Mouse (Mus musculus): ENCODE results near the gene Hs6st2. TPM values are rescaled to one million over a fixed set of nuclear protein-coding genes. Genes with fewer than 3 reads are reported as not detected.

Gene Hs6st2
- polyA plus RNA-seq, 1 experiment from 2014 or later, result 31.1 TPM

GRCm38 (mm10) chrX:51539626-51540025 lies 142.0 kb downstream of the Hs6st2 start:
- no peaks in the 10 kb centered on the region for H3K27me3 ChIP-seq
- no peaks in the 10 kb centered on the region for H3K36me3 ChIP-seq (ENCODE audit: poor library complexity, severe bottlenecking)
- ATAC-seq, result no peak; the same call in 1 of the 2 replicates
- H3K4me2 ChIP-seq, result no peak overlapping the region
- WGBS, result 75% methylated on average over 5 of the region's 5 CpGs
- H3K4me1 ChIP-seq, result no peaks in the 10 kb centered on the region
- H3K27ac ChIP-seq, result no peak overlapping the region
- H3K4me3 ChIP-seq, result no peak overlapping the region
- H3K9me3 ChIP-seq (replicated peaks), result no peaks in the 10 kb centered on the region
- no peak overlapping the region for H3K9ac ChIP-seq

DNA sequence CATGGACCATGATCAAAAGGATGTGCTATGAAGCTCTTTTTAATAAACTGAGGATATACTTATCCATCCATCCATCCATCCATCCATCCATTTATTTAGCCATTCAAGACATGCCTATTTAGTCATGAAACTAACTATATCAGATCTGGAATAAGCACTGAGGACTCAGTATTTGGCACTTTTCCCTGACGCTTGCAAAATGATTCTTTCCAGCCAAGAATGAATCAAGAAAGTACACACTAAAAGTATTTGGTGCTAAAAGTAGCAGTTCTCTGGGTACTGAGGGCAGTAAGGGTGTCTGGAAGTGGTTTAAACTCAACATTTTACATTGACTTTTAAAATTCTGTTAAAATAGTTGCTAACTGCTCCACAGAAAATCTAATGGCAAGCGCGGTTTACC lies 144.6 kb downstream of the Hs6st2 start:
- no peak overlapping the region for H3K9ac ChIP-seq

GRCm38 (mm10) chrX:51535226-51535625 lies 146.4 kb downstream of the Hs6st2 start:
- no peak for ATAC-seq
- H3K4me2 ChIP-seq, result no peak overlapping the region
- H3K9me3 ChIP-seq (replicated peaks), result no peaks in the 10 kb centered on the region
- no peaks in the 10 kb centered on the region for H3K27me3 ChIP-seq
- H3K4me1 ChIP-seq, result no peaks in the 10 kb centered on the region
- H3K36me3 ChIP-seq (ENCODE audit: poor library complexity, severe bottlenecking), result no peaks in the 10 kb centered on the region
- H3K4me3 ChIP-seq, result no peak overlapping the region
- no peak overlapping the region for H3K27ac ChIP-seq
- 93% methylated on average over 6 of the region's 6 CpGs for WGBS
- H3K9ac ChIP-seq, result no peak overlapping the region

More for the DNA sequence above, 144.6 kb downstream of the Hs6st2 start:
- no peak for ATAC-seq
- Histone ChIP-seq H3K9me3 (replicated peaks) (no peaks in the 10 kb centered on the region), H3K4me3 (no peak overlapping the region), H3K27me3 (no peaks in the 10 kb centered on the region), H3K36me3 (ENCODE audit: poor library complexity, severe bottlenecking) (no peaks in the 10 kb centered on the region), H3K27ac (no peak overlapping the region), H3K4me2 (no peak overlapping the region), H3K4me1 (no peaks in the 10 kb centered on the region)
- 94% methylated on average over 3 of the region's 3 CpGs for WGBS

DNA sequence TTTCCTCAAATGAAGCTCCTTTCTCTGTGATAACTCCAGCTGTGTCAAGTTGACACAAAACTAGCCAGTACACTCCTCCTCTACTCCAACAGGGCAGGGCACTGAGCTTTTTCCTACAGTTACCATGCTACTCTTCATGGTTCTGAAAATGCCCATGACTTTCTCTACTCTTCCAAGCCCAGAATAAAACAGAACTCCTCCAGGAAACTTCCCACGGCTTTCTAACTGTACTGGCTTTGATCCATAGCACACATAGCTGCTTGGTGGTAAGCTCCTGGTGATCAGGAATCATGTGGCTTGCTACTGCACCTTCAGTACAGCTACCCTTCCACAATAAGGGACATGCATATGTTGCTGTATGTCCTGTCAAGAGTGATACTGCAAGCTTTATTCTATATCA lies 150.5 kb downstream of the Hs6st2 start:
- no peak overlapping the region for H3K4me3 ChIP-seq
- H3K9ac ChIP-seq, result no peak overlapping the region
- H3K9me3 ChIP-seq (replicated peaks), result no peaks in the 10 kb centered on the region
- H3K36me3 ChIP-seq (ENCODE audit: poor library complexity, severe bottlenecking), result no peaks in the 10 kb centered on the region
- no peaks in the 10 kb centered on the region for H3K27me3 ChIP-seq
- H3K4me1 ChIP-seq, result no peaks in the 10 kb centered on the region
- no peak overlapping the region for H3K27ac ChIP-seq
- WGBS, result 87% methylated on average over 1 of the region's 1 CpGs
- ATAC-seq, result no peak
- no peak overlapping the region for H3K4me2 ChIP-seq

DNA sequence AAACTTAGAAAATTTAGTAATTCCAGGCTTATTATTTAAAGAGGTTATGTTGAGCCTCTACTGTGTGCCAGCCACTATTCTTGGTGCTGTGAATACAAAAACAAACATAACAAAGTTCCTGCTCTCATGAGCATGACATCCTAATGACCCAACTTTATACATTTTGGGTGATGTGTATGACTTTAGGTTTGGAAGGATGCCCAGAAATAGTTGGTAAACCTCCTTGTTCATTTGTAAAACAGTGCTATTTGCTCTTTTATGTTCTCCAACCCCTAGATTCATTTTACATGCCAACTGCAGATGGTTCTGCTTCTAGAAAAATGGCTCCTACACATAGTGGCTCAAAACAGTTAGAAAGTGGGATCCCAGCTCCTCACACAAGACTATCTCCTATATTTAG lies 153.1 kb downstream of the Hs6st2 start:
- Histone ChIP-seq H3K9ac (no peak overlapping the region), H3K9me3 (replicated peaks) (no peaks in the 10 kb centered on the region), H3K27ac (no peak overlapping the region), H3K36me3 (ENCODE audit: poor library complexity, severe bottlenecking) (no peaks in the 10 kb centered on the region), H3K27me3 (no peaks in the 10 kb centered on the region), H3K4me2 (no peak overlapping the region), H3K4me3 (no peak overlapping the region), H3K4me1 (no peaks in the 10 kb centered on the region)
- ATAC-seq, result no peak

- no peaks in the 10 kb centered on the region for H3K4me1 ChIP-seq
- H3K9me3 ChIP-seq (replicated peaks), result no peaks in the 10 kb centered on the region
- ATAC-seq, result no peak
- H3K27ac ChIP-seq, result no peak overlapping the region
- H3K4me2 ChIP-seq, result no peak overlapping the region
- H3K9ac ChIP-seq, result no peak overlapping the region
- no peaks in the 10 kb centered on the region for H3K27me3 ChIP-seq
- H3K4me3 ChIP-seq, result no peak overlapping the region
- 31% methylated on average over 1 of the region's 1 CpGs for WGBS
- no peaks in the 10 kb centered on the region for H3K36me3 ChIP-seq (ENCODE audit: poor library complexity, severe bottlenecking)
These were observed 166.8 kb downstream of the Hs6st2 start for GRCm38 (mm10) chrX:51514831-51515230.

- no peak overlapping the region for H3K27ac ChIP-seq
- no peak overlapping the region for H3K4me3 ChIP-seq
- no peaks in the 10 kb centered on the region for H3K27me3 ChIP-seq
- H3K9me3 ChIP-seq (replicated peaks), result no peaks in the 10 kb centered on the region
- no peak overlapping the region for H3K9ac ChIP-seq
- H3K4me2 ChIP-seq, result no peak overlapping the region
- H3K36me3 ChIP-seq (ENCODE audit: poor library complexity, severe bottlenecking), result no peaks in the 10 kb centered on the region
- no peak for ATAC-seq
- peaks cover 6% of the 10 kb centered on the region; the same call in 1 of the 2 replicates for H3K4me1 ChIP-seq
- 46% methylated on average over 4 of the region's 4 CpGs for WGBS
These were observed 175.1 kb downstream of the Hs6st2 start for GRCm38 (mm10) chrX:51506526-51506925.

DNA sequence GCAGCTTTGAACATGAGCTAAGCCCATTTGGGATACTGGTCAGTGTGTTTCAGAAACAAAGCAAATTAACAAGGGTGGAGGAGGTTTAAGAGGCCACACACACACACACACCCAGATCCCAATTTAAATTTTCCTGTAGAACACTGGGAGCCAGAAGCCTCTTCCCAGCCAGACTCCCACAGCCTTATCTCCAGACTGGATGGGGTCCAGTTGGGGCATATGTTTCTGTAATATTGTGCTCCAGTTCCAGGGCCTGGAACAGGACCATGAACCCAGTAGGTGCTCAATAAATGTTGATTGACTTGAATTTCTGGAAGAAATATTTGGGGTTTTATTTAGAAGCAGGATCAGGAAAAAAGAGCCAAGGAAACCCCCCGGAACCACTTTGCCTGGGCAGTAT lies 176.0 kb downstream of the Hs6st2 start:
- WGBS, result 71% methylated on average over 1 of the region's 1 CpGs
- Histone ChIP-seq H3K9me3 (replicated peaks) (no peaks in the 10 kb centered on the region), H3K27me3 (no peaks in the 10 kb centered on the region), H3K4me1 (peaks cover 6% of the 10 kb centered on the region; the same call in 1 of the 2 replicates), H3K9ac (no peak overlapping the region), H3K36me3 (ENCODE audit: poor library complexity, severe bottlenecking) (no peaks in the 10 kb centered on the region), H3K4me2 (no peak overlapping the region), H3K4me3 (no peak overlapping the region), H3K27ac (no peak overlapping the region)
- no peak for ATAC-seq

GRCm38 (mm10) chrX:51503781-51504471 lies 177.7 kb downstream of the Hs6st2 start:
- no peaks in the 10 kb centered on the region for H3K36me3 ChIP-seq (ENCODE audit: poor library complexity, severe bottlenecking)
- no peaks in the 10 kb centered on the region for H3K9me3 ChIP-seq (replicated peaks)
- H3K9ac ChIP-seq, result no peak overlapping the region
- no peak overlapping the region for H3K4me3 ChIP-seq
- no peak overlapping the region for H3K4me2 ChIP-seq
- H3K4me1 ChIP-seq, result peaks cover 6% of the 10 kb centered on the region; the same call in 1 of the 2 replicates
- 26% methylated on average over 7 of the region's 7 CpGs for WGBS
- peak; percentile 78; the same call in 1 of the 2 replicates for ATAC-seq
- H3K27me3 ChIP-seq, result no peaks in the 10 kb centered on the region
- H3K27ac ChIP-seq, result no peak overlapping the region

GRCm38 (mm10) chrX:51497831-51498230 lies 183.8 kb downstream of the Hs6st2 start:
- 31% methylated on average over 1 of the region's 1 CpGs for WGBS
- no peak for ATAC-seq
- Histone ChIP-seq H3K27ac (no peak overlapping the region), H3K4me3 (no peak overlapping the region), H3K9me3 (replicated peaks) (no peaks in the 10 kb centered on the region), H3K4me2 (no peak overlapping the region), H3K27me3 (no peaks in the 10 kb centered on the region), H3K36me3 (ENCODE audit: poor library complexity, severe bottlenecking) (no peaks in the 10 kb centered on the region), H3K4me1 (no peaks in the 10 kb centered on the region), H3K9ac (no peak overlapping the region)

DNA sequence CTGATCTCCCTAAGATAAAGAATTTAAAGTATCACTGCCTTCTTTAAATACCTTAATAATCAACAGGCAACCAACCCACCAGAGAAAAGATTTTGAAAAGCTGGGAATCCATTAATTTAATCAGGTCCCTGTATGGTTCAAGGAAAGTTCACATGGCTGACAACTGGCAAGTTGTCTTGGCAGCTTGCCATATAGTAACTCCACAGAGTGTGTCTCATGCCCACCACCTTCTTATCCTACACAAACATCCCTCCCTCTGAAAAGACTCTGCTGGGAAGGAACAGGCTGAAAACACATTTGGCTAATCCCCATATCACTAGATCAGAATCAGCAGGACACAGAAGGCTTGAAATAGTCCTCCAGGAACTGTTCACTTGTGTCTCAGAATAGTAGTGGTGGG lies 193.3 kb downstream of the Hs6st2 start:
- Histone ChIP-seq H3K9ac (no peak overlapping the region), H3K4me2 (no peak overlapping the region), H3K27ac (no peak overlapping the region), H3K4me1 (no peaks in the 10 kb centered on the region), H3K36me3 (ENCODE audit: poor library complexity, severe bottlenecking) (no peaks in the 10 kb centered on the region), H3K9me3 (replicated peaks) (no peaks in the 10 kb centered on the region), H3K27me3 (no peaks in the 10 kb centered on the region), H3K4me3 (no peak overlapping the region)
- no peak for ATAC-seq

DNA sequence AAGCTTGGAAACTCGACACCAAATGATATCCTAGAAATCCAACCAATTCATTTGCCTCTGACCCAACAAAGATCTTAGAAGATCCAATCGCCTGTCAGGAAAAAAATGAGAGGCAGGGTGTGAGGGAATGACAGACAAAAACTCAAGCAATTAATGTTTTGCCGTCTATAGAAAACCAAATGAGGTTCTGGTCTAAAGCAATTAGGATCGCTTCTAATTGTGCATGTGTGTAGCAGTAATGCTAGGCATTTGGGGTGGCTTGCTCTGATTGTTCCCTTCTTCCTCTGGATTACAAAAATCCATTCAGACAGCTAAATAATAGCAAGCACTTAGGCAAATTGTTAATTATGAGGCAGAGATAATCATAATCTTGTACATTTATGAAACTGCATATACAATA lies 212.2 kb downstream of the Hs6st2 start:
- Histone ChIP-seq H3K27ac (no peak overlapping the region), H3K4me1 (no peaks in the 10 kb centered on the region), H3K36me3 (ENCODE audit: poor library complexity, severe bottlenecking) (no peaks in the 10 kb centered on the region), H3K4me3 (no peak overlapping the region), H3K9me3 (replicated peaks) (no peaks in the 10 kb centered on the region), H3K27me3 (no peaks in the 10 kb centered on the region), H3K4me2 (no peak overlapping the region), H3K9ac (no peak overlapping the region)
- ATAC-seq, result peak; percentile 75
- WGBS, result 31% methylated on average over 4 of the region's 4 CpGs

GRCm38 (mm10) chrX:51461413-51461812 lies 220.2 kb downstream of the Hs6st2 start:
- H3K9ac ChIP-seq, result no peak overlapping the region
- no peaks in the 10 kb centered on the region for H3K36me3 ChIP-seq (ENCODE audit: poor library complexity, severe bottlenecking)
- no peaks in the 10 kb centered on the region for H3K9me3 ChIP-seq (replicated peaks)
- H3K27ac ChIP-seq, result no peak overlapping the region
- WGBS, result 84% methylated on average over 3 of the region's 3 CpGs
- no peak overlapping the region for H3K4me2 ChIP-seq
- ATAC-seq, result no peak
- H3K4me3 ChIP-seq, result no peak overlapping the region
- no peaks in the 10 kb centered on the region for H3K27me3 ChIP-seq
- no peaks in the 10 kb centered on the region for H3K4me1 ChIP-seq

Data from forebrain, embryonic 13.5 days (tissue).